Mouse (Mus musculus) liver, embryonic 15.5 days (tissue): Measurements from ENCODE around the gene Col19a1. TPM values are rescaled to one million over a fixed set of nuclear protein-coding genes. Genes with fewer than 3 reads are reported as not detected.

Experiments used
- ATAC-seq: fragments of 200-750 bp; cut with Nextera tagmentation; 2 replicates; pipeline ENCODE4 v1.8.0; 2017; ENCODE audit warnings: moderate number of reproducible peaks, mild to moderate bottlenecking, moderate library complexity; ENCODE audit not compliant: insufficient read depth
- H3K27ac ChIP-seq: fragments of 300-500 bp; sonication (generic); replicated peaks from 2 replicates; pipeline ENCODE4 v1.5.1; 2015; ENCODE audit warnings: mild to moderate bottlenecking, inconsistent platforms
- H3K27me3 ChIP-seq: fragments of 300-500 bp; sonication (generic); 2 replicates; pipeline ENCODE4 v1.6.1; 2015; ENCODE audit warnings: mild to moderate bottlenecking, inconsistent platforms
- H3K36me3 ChIP-seq: fragments of 300-500 bp; sonication (generic); replicated peaks from 2 replicates; pipeline ENCODE4 v1.6.1; 2015; ENCODE audit warnings: moderate library complexity, mild to moderate bottlenecking, inconsistent platforms
- H3K4me1 ChIP-seq: fragments of 300-500 bp; sonication (generic); replicated peaks from 2 replicates; pipeline ENCODE4 v1.6.1; 2015; ENCODE audit warnings: inconsistent platforms
- H3K4me2 ChIP-seq: fragments of 300-500 bp; sonication (generic); 2 replicates; pipeline ENCODE4 v1.6.1; 2015; ENCODE audit warnings: moderate library complexity, mild to moderate bottlenecking, inconsistent platforms
- H3K4me3 ChIP-seq: fragments of 300-500 bp; sonication (generic); replicated peaks from 2 replicates; pipeline ENCODE4 v1.5.1; 2015; ENCODE audit warnings: mild to moderate bottlenecking, inconsistent platforms
- H3K9ac ChIP-seq: fragments of 300-500 bp; sonication (generic); 2 replicates; pipeline ENCODE4 v1.6.1; 2015; ENCODE audit warnings: moderate library complexity, mild to moderate bottlenecking, inconsistent platforms
- H3K9me3 ChIP-seq: fragments of 300-500 bp; sonication (generic); replicated peaks from 2 replicates; pipeline ENCODE4 v1.6.1; 2016; ENCODE audit warnings: inconsistent platforms
- WGBS: fragments of 180-500 bp; shearing (Covaris S2); methylation state at CpG from one replicate; pipeline ENCODE4 v1.1.7; 2015; ENCODE audit warnings: mixed read lengths; ENCODE audit not compliant: insufficient replicate concordance; 5-methylcytosine and 5-hydroxymethylcytosine counted together
- polyA plus RNA-seq: library from polyadenylated mRNA; unstranded; fragments of >200 nt; fragmentation: Nextera tagmentation; extraction: Ambion mirVana; gene quantifications from 2 replicates; pipeline ENCODE4 v1.2.1, GENCODE M21; 2015

The Col19a1 gene
- polyA plus RNA-seq, 1 experiment from 2014 or later, result 0.07 TPM

GRCm38 (mm10) chr1:24549050-24549449 is 38.2 kb downstream of the Col19a1 start:
- Histone ChIP-seq H3K4me3 (no peak overlapping the region), H3K9me3 (no peaks in the 10 kb centered on the region), H3K9ac (no peak overlapping the region), H3K4me2 (no peak overlapping the region), H3K27ac (no peak overlapping the region), H3K27me3 (no peaks in the 10 kb centered on the region), H3K4me1 (no peaks in the 10 kb centered on the region), H3K36me3 (no peaks in the 10 kb centered on the region)
- 62% methylated on average over 8 of the region's 8 CpGs for WGBS
- no peak for ATAC-seq

DNA sequence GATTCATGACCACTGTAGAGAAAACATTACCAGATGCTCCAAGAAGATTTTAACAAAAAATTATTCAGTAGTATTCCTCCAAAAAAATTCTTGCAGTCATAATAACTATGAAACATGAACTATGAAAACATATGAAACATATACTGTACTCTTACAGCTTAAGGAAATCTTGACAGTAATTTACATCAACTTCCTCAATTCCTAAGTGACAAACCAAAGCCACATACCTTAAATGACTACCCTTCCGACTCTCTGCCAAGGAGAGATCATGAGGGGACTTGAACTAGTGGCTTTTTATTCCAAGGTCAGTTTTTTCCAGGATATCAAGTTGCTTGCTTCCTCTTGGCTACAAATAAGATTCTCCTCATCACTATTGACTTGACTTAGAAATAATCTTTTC is 39.7 kb downstream of the Col19a1 start:
- Histone ChIP-seq H3K36me3 (no peaks in the 10 kb centered on the region), H3K4me3 (no peak overlapping the region), H3K9me3 (no peaks in the 10 kb centered on the region), H3K4me1 (no peaks in the 10 kb centered on the region), H3K9ac (no peak overlapping the region), H3K27me3 (no peaks in the 10 kb centered on the region), H3K27ac (no peak overlapping the region), H3K4me2 (no peak overlapping the region)
- WGBS, result 12% methylated on average over 1 of the region's 1 CpGs
- ATAC-seq, result no peak

- Histone ChIP-seq H3K27ac (no peak overlapping the region), H3K9me3 (no peaks in the 10 kb centered on the region), H3K27me3 (no peaks in the 10 kb centered on the region), H3K4me3 (no peak overlapping the region), H3K36me3 (no peaks in the 10 kb centered on the region), H3K4me2 (no peak overlapping the region), H3K9ac (no peak overlapping the region), H3K4me1 (no peaks in the 10 kb centered on the region)
- 35% methylated on average over 1 of the region's 1 CpGs for WGBS
- ATAC-seq, result no peak
These were observed 47.4 kb downstream of the Col19a1 start for GRCm38 (mm10) chr1:24539852-24540251.

DNA sequence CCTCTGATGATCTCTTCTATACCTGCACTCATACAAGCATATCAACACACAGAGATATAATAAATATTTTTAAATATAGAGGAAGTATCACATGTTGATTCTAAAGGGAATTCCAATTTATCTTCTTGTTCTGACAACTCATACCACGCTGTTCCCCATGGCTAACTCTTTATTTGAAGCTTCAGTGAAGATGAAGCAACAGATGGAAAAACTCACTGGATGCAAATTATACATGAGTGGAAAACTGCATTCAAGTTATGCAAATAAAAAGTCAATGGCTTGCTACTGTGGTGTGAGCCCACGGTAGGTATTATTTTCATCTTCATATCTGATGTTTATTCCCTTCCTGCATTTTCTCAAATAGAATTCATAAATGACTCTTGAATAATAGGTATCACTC is 60.1 kb downstream of the Col19a1 start:
- H3K9me3 ChIP-seq, result no peaks in the 10 kb centered on the region
- H3K4me2 ChIP-seq, result no peak overlapping the region
- no peaks in the 10 kb centered on the region for H3K4me1 ChIP-seq
- no peaks in the 10 kb centered on the region for H3K27me3 ChIP-seq
- H3K4me3 ChIP-seq, result no peak overlapping the region
- WGBS, result 58% methylated on average over 2 of the region's 2 CpGs
- H3K27ac ChIP-seq, result no peak overlapping the region
- H3K36me3 ChIP-seq, result no peaks in the 10 kb centered on the region
- H3K9ac ChIP-seq, result no peak overlapping the region
- no peak for ATAC-seq

- no peak for ATAC-seq
- H3K4me1 ChIP-seq, result no peaks in the 10 kb centered on the region
- H3K36me3 ChIP-seq, result no peaks in the 10 kb centered on the region
- H3K4me3 ChIP-seq, result no peak overlapping the region
- no peak overlapping the region for H3K9ac ChIP-seq
- H3K9me3 ChIP-seq, result no peaks in the 10 kb centered on the region
- no peak overlapping the region for H3K4me2 ChIP-seq
- no peaks in the 10 kb centered on the region for H3K27me3 ChIP-seq
- no peak overlapping the region for H3K27ac ChIP-seq
- 49% methylated on average over 4 of the region's 4 CpGs for WGBS
These were observed 69.8 kb downstream of the Col19a1 start for GRCm38 (mm10) chr1:24517462-24517861.

GRCm38 (mm10) chr1:24515341-24515740 is 71.9 kb downstream of the Col19a1 start:
- no peaks in the 10 kb centered on the region for H3K9me3 ChIP-seq
- H3K27me3 ChIP-seq, result no peaks in the 10 kb centered on the region
- no peaks in the 10 kb centered on the region for H3K36me3 ChIP-seq
- ATAC-seq, result no peak
- H3K4me2 ChIP-seq, result no peak overlapping the region
- no peak overlapping the region for H3K27ac ChIP-seq
- H3K4me1 ChIP-seq, result no peaks in the 10 kb centered on the region
- WGBS, result 69% methylated on average over 5 of the region's 5 CpGs
- H3K9ac ChIP-seq, result no peak overlapping the region
- no peak overlapping the region for H3K4me3 ChIP-seq

GRCm38 (mm10) chr1:24511536-24511935 is 75.7 kb downstream of the Col19a1 start:
- no peaks in the 10 kb centered on the region for H3K4me1 ChIP-seq
- WGBS, result 59% methylated on average over 6 of the region's 6 CpGs
- H3K9me3 ChIP-seq, result no peaks in the 10 kb centered on the region
- no peak overlapping the region for H3K9ac ChIP-seq
- no peak for ATAC-seq
- H3K27ac ChIP-seq, result no peak overlapping the region
- no peaks in the 10 kb centered on the region for H3K36me3 ChIP-seq
- no peaks in the 10 kb centered on the region for H3K27me3 ChIP-seq
- H3K4me2 ChIP-seq, result no peak overlapping the region
- H3K4me3 ChIP-seq, result no peak overlapping the region

DNA sequence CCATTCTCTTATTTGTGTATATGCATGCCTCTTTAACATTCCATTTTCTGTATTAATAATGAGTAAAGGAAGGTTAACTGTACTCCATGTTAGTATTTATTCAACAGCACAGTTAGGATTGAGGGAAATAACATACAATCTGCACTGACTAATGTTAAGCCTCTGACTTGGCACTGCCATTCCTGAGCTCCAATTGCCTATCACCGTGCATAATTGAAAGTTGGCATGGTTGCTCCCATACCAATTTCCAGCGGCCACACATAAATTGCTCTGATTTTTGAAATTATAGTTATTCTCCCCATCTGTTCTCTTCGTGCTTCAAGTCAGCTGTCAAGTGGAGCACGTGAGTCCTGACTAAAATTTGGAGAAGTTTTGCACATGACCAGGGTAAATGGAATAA is 91.9 kb downstream of the Col19a1 start:
- Histone ChIP-seq H3K9me3 (no peaks in the 10 kb centered on the region), H3K4me2 (no peak overlapping the region), H3K36me3 (no peaks in the 10 kb centered on the region), H3K27ac (no peak overlapping the region), H3K9ac (no peak overlapping the region), H3K27me3 (no peaks in the 10 kb centered on the region), H3K4me1 (no peaks in the 10 kb centered on the region), H3K4me3 (no peak overlapping the region)
- WGBS, result 63% methylated on average over 4 of the region's 4 CpGs
- ATAC-seq, result no peak

GRCm38 (mm10) chr1:24484161-24484560 is 103.1 kb downstream of the Col19a1 start:
- 65% methylated on average over 5 of the region's 5 CpGs for WGBS
- H3K36me3 ChIP-seq, result no peaks in the 10 kb centered on the region
- H3K9ac ChIP-seq, result no peak overlapping the region
- no peak for ATAC-seq
- no peak overlapping the region for H3K4me2 ChIP-seq
- H3K27me3 ChIP-seq, result no peaks in the 10 kb centered on the region
- H3K9me3 ChIP-seq, result no peaks in the 10 kb centered on the region
- H3K4me1 ChIP-seq, result no peaks in the 10 kb centered on the region
- no peak overlapping the region for H3K4me3 ChIP-seq
- no peak overlapping the region for H3K27ac ChIP-seq

DNA sequence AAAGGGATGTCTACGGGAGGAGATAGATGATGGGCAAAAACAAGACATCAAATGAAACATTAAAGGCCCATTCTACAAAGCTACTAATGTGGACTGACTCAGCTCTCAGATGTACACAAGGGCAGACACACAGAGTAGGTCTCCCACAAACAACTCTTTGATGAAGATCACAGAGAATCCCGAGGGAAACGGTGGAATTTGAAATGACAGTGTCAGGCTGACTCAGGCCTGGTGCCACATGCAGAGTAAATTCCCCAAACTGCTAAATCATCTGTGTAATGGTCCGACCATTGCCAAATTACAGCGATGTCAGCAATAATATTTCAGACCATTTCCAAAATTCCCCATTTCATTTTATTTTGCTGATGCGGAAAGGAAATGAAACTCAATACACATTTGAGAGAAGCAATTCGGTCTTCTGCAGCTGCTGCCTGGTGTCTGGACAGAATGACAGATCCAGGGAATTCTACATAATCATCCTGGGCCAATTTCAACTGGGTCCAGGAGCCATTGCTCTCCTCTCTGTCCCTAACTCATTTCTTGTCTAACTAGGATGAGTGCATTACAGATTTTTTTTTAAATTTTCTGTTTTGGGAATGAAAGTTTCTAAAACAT is 116.1 kb downstream of the Col19a1 start:
- whole genome bisulfite sequencing, result 54% methylated on average over 7 of the region's 7 CpGs
- no peak for ATAC-seq
- H3K4me3 ChIP-seq, result no peak overlapping the region
- no peaks in the 10 kb centered on the region for H3K27me3 ChIP-seq
- H3K27ac ChIP-seq, result no peak overlapping the region
- no peak overlapping the region for H3K9ac ChIP-seq
- no peaks in the 10 kb centered on the region for H3K9me3 ChIP-seq
- no peaks in the 10 kb centered on the region for H3K36me3 ChIP-seq
- H3K4me2 ChIP-seq, result no peak overlapping the region
- no peaks in the 10 kb centered on the region for H3K4me1 ChIP-seq

DNA sequence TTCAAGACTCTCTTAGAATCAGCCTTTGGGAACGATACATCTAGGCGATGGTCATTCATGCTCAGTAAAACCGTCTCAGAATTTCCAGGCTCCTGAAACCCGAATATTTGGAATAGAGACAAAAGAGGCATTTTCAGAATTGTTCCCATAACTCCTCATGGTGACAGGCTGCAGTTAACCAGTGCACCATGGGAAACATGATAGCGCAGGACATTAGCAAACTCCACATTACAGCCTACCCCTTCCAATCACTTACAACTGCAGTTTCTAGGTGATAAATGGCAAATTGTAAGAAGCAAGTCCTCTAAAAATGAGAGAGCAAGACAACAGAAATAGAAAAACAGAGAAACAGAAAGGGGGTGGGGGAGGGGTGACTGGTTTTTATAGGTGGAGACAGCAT is 116.6 kb downstream of the Col19a1 start:
- H3K27me3 ChIP-seq, result no peaks in the 10 kb centered on the region
- no peaks in the 10 kb centered on the region for H3K36me3 ChIP-seq
- H3K27ac ChIP-seq, result no peak overlapping the region
- WGBS, result 66% methylated on average over 5 of the region's 5 CpGs
- H3K9ac ChIP-seq, result no peak overlapping the region
- no peak overlapping the region for H3K4me3 ChIP-seq
- H3K4me2 ChIP-seq, result no peak overlapping the region
- H3K4me1 ChIP-seq, result no peaks in the 10 kb centered on the region
- ATAC-seq, result no peak
- no peaks in the 10 kb centered on the region for H3K9me3 ChIP-seq

GRCm38 (mm10) chr1:24461305-24461887 is 125.9 kb downstream of the Col19a1 start:
- no peak for ATAC-seq
- H3K9me3 ChIP-seq, result no peaks in the 10 kb centered on the region
- H3K4me1 ChIP-seq, result no peaks in the 10 kb centered on the region
- no peak overlapping the region for H3K27ac ChIP-seq
- no peak overlapping the region for H3K9ac ChIP-seq
- no peaks in the 10 kb centered on the region for H3K36me3 ChIP-seq
- H3K4me3 ChIP-seq, result no peak overlapping the region
- no peaks in the 10 kb centered on the region for H3K27me3 ChIP-seq
- WGBS, result 50% methylated on average over 3 of the region's 3 CpGs
- H3K4me2 ChIP-seq, result no peak overlapping the region
